In the genomic region with DNA sequence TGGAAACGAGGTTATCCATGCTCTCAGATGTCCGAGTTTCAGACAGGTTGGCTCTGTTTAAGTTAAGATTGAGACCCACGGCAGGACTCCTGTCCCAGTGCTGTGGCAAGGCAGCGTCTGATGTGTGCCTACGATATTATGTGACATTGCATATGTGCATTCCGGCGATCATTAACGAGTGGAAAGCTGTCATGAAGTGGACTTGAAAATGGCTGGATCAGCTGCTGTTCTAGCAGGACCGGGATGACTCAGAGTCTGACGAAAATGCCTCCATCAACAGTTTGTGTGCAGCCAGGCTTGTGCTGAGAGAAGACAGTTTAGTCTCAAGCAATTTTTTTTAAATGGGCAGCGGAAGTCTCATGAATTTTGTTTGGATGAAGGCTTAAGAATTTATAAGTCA, we compare ENCODE assay signal across 23 mouse cellular contexts. TPM values are rescaled to one million over a fixed set of nuclear protein-coding genes. Genes with fewer than 3 reads are reported as not detected.
DNase-seq lines count a peak whose midpoint lies in the region; ATAC-seq and TF ChIP-seq lines count a peak whose summit lies in the region.
"Had no signal": no experiment of that assay in that cellular context is flagged by ENCODE, and none has a peak within 500 bp of the region (broad histone marks: within the 10 kb centered on the region; RNA-seq: fewer than 3 reads in every experiment).

No protein-coding gene starts in this region.

- H3K27me3 ChIP-seq in kidney, adult 2 months (replicated peaks; ENCODE audit: control insufficient read depth, insufficient read depth, low read length), result no peaks in the 10 kb centered on the region
- no peaks in the 10 kb centered on the region for H3K27me3 ChIP-seq in kidney, postnatal 0 days (ENCODE audit: insufficient read depth, low read length)
- H3K27me3 ChIP-seq in forebrain, embryonic 11.5 days (ENCODE audit: control insufficient read depth, insufficient read depth, low read length), result no peaks in the 10 kb centered on the region
- H3K27me3 ChIP-seq: embryonic facial prominence, embryonic 13.5 days; limb, embryonic 12.5 days; liver, embryonic 15.5 days had no signal

- H3K4me2 ChIP-seq in kidney, postnatal 0 days (ENCODE audit: low read length), result no peak overlapping the region
- no peak overlapping the region for H3K4me2 ChIP-seq in forebrain, embryonic 11.5 days (ENCODE audit: low read depth, low read length, severe bottlenecking)
- H3K4me2 ChIP-seq: embryonic facial prominence, embryonic 13.5 days; heart, embryonic 15.5 days; limb, embryonic 12.5 days; liver, embryonic 15.5 days had no signal

- WGBS in kidney, adult 2 months, result 52% methylated on average over 11 of the region's 11 CpGs
- 76% methylated on average over 11 of the region's 11 CpGs for WGBS in kidney, postnatal 0 days
- WGBS in forebrain, embryonic 11.5 days, result 93% methylated on average over 11 of the region's 11 CpGs

- no peak for TF ChIP-seq CTCF in kidney, adult 2 months (conservative IDR thresholded peaks at IDR 0.05; ENCODE audit: insufficient read depth, insufficient read length, low read depth, low read length)
- no peak for TF ChIP-seq CTCF in kidney, postnatal 0 days (IDR thresholded peaks at IDR 0.05; ENCODE audit: low read depth)

- H3K9me3 ChIP-seq in kidney, postnatal 0 days (replicated peaks; ENCODE audit: low read length), result no peaks in the 10 kb centered on the region
- no peaks in the 10 kb centered on the region for H3K9me3 ChIP-seq in forebrain, embryonic 11.5 days (ENCODE audit: control insufficient read depth, low read length)
- H3K9me3 ChIP-seq: embryonic facial prominence, embryonic 13.5 days; heart, embryonic 15.5 days; limb, embryonic 12.5 days; liver, embryonic 15.5 days had no signal

- H3K4me1 ChIP-seq in kidney, adult 2 months (ENCODE audit: control insufficient read depth, insufficient read depth, low read length), result peaks cover 29% of the 10 kb centered on the region
- 0 out of 2 replicates have a peak, but pooled peaks cover 13% of the 10 kb centered on the region for H3K4me1 ChIP-seq in kidney, postnatal 0 days (replicated peaks; ENCODE audit: insufficient read depth, low read length)
- H3K4me1 ChIP-seq in forebrain, embryonic 11.5 days (replicated peaks; ENCODE audit: control insufficient read depth, insufficient read depth, low read length), result no peaks in the 10 kb centered on the region
- H3K4me1 ChIP-seq: limb, embryonic 12.5 days; liver, embryonic 15.5 days had no signal

- no peaks in the 10 kb centered on the region for H3K36me3 ChIP-seq in kidney, adult 2 months (ENCODE audit: control insufficient read depth, insufficient read depth, low read length)
- no peaks in the 10 kb centered on the region for H3K36me3 ChIP-seq in kidney, postnatal 0 days (ENCODE audit: insufficient read depth, low read length)
- H3K36me3 ChIP-seq in forebrain, embryonic 11.5 days (ENCODE audit: control insufficient read depth, insufficient read depth, low read length), result no peaks in the 10 kb centered on the region; the same call in 1 of the 2 replicates
- H3K36me3 ChIP-seq: embryonic facial prominence, embryonic 13.5 days; heart, embryonic 15.5 days; limb, embryonic 12.5 days; liver, embryonic 15.5 days had no signal

- peak overlapping the region; percentile 30 for H3K4me3 ChIP-seq in kidney, adult 2 months (ENCODE audit: insufficient read depth, low read depth, low read length)
- no peak overlapping the region for H3K4me3 ChIP-seq in kidney, postnatal 0 days (replicated peaks; ENCODE audit: low read depth, low read length)
- H3K4me3 ChIP-seq in forebrain, embryonic 11.5 days (ENCODE audit: low read depth, low read length), result no peak overlapping the region
- H3K4me3 ChIP-seq: embryonic facial prominence, embryonic 13.5 days; heart, embryonic 15.5 days; limb, embryonic 12.5 days; liver, embryonic 15.5 days had no signal

- H3K9ac ChIP-seq in kidney, postnatal 0 days (ENCODE audit: low read depth, low read length), result no peak overlapping the region
- no peak overlapping the region for H3K9ac ChIP-seq in forebrain, embryonic 11.5 days (ENCODE audit: low read length)
- H3K9ac ChIP-seq: embryonic facial prominence, embryonic 13.5 days; heart, embryonic 15.5 days; limb, embryonic 12.5 days; liver, embryonic 15.5 days had no signal

- 0 out of 2 replicates have a peak, but pooled peaks have one; percentile 18 for ATAC-seq in kidney, postnatal 0 days (replicated peaks; ENCODE audit: low FRiP score, low read depth)
- no peak for ATAC-seq in forebrain, embryonic 11.5 days (replicated peaks; ENCODE audit: low FRiP score)
- ATAC-seq: forebrain, embryonic 16.5 days; hindbrain, embryonic 16.5 days had no signal

- H3K27ac ChIP-seq in kidney, adult 2 months (ENCODE audit: insufficient read depth, low read depth, low read length), result peak overlapping the region; percentile 79
- H3K27ac ChIP-seq in kidney, postnatal 0 days, result peak overlapping the region; percentile 80
- H3K27ac ChIP-seq in forebrain, embryonic 11.5 days (ENCODE audit: low read depth, low read length), result no peak overlapping the region
- H3K27ac ChIP-seq: embryonic facial prominence, embryonic 13.5 days; heart, embryonic 15.5 days; limb, embryonic 12.5 days; liver, embryonic 15.5 days; stomach, postnatal 0 days had no signal

- TF ChIP-seq POLR2A in kidney, adult 2 months (IDR thresholded peaks at IDR 0.05; ENCODE audit: low read depth, low read length), result no peak

- DNase-seq in kidney, adult 2 months, result peak; percentile 60
- no peak for DNase-seq in kidney, postnatal 4 days
- DNase-seq in Muller cell, postnatal 12 days (ENCODE audit: inconsistent ontology term), result peak; percentile 72
- DNase-seq in adrenal gland, postnatal 10 days, result peak; percentile 13
- DNase-seq in kidney, postnatal 0 days (ENCODE audit: low spot score), result no peak
- DNase-seq in layer of hippocampus, postnatal 10 days (ENCODE audit: low spot score in 2 of 2), result no peak
- no peak for DNase-seq in forebrain, embryonic 11.5 days (ENCODE audit: low spot score)
- DNase-seq: cerebellum, postnatal 14 days; gastrocnemius, postnatal 36 days; heart, postnatal 4 days; lung, postnatal 10 days; midbrain, embryonic 14.5 days; right cerebral cortex, postnatal 14 days; thymus, postnatal 14 days had no signal

RNA-seq across cellular contexts. Expression of gene Lama1, which starts 34.9 kb away (rescaled TPM):
- polyA plus RNA-seq in kidney, adult 2 months (2012; rRNA removed), result 8.1 and 11.4 TPM in 2 replicates
- 10 to 100 TPM; 11.7 to 13.5 TPM for total RNA-seq in adrenal gland, postnatal 10 days (2021)
- 20.1 and 24.9 TPM in 2 replicates for polyA plus RNA-seq in kidney, postnatal 0 days (2015; fragmentation: Nextera tagmentation; extraction: Ambion mirVana)
- 1 to 10 TPM; 8.1 to 8.2 TPM for total RNA-seq in layer of hippocampus, postnatal 10 days (2021)
- polyA plus RNA-seq in forebrain, embryonic 11.5 days (2014; fragmentation: Nextera tagmentation; extraction: Ambion mirVana), result 28.5 and 31.5 TPM in 2 replicates
- total RNA-seq: megakaryocyte, adult 5-6 weeks had no signal
- polyA plus RNA-seq: C2C12 had no signal

Comparison
In these comparisons a context has a peak if more than half of its experiments do, and no peak if none do; other contexts are left out.
1. DNase-seq: peak in kidney, adult 2 months (single experiment), Muller cell, postnatal 12 days (single experiment) and adrenal gland, postnatal 10 days (single experiment); none in kidney, postnatal 4 days (0 of 2), kidney, postnatal 0 days (single experiment), layer of hippocampus, postnatal 10 days (0 of 2) and forebrain, embryonic 11.5 days (single experiment).